Mouse (Mus musculus): ENCODE data around the gene Rph3al.

GRCm38 (mm10) chr11:75893956-75894355 lies 44.3 kb downstream of the Rph3al start:
- no peak for TF ChIP-seq POLR2A (IDR thresholded peaks at IDR 0.05; ENCODE audit: insufficient read depth, low read depth, low read length)
- TF ChIP-seq CTCF (IDR thresholded peaks at IDR 0.05; ENCODE audit: insufficient read depth, low read depth, low read length), result no peak
